In the genomic region with DNA sequence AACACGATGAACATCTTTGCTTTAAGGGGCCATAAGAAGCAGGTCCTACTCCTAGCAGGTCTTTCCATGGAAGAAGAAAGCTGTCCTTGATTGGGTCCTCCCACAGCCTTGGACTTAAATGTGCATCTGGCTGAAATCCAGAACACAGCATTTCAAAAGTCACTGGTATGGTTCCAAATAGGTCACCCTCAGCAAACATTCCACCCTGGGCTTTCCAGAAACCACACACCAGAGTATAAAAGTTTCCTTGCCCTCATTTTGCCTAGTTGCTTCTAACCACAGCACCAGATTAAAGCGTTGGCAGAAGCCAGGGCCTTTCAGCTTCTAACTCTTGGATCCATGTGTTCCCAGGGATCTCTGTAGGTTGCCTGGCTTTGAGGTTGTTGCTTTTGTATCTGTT, we compare ENCODE assay signal across 9 mouse cellular contexts. TPM values are rescaled to one million over a fixed set of nuclear protein-coding genes. Genes with fewer than 3 reads are reported as not detected.
DNase-seq lines count a peak whose midpoint lies in the region; ATAC-seq and TF ChIP-seq lines count a peak whose summit lies in the region.
"Had no signal": no experiment of that assay in that cellular context is flagged by ENCODE, and none has a peak within 500 bp of the region (broad histone marks: within the 10 kb centered on the region; RNA-seq: fewer than 3 reads in every experiment).

No protein-coding gene starts in this region.

- peak; percentile 49 for DNase-seq in hindbrain, postnatal 0 days (ENCODE audit: low spot score)
- DNase-seq in hindbrain, embryonic 11.5 days (ENCODE audit: low spot score) = no peak
- DNase-seq in Muller cell, postnatal 12 days (ENCODE audit: inconsistent ontology term) = peak; percentile 88
- DNase-seq in lung, adult 2 months = peak; percentile 36
- DNase-seq in T-cell, adult 2 months (ENCODE audit: low spot score) = no peak
- no peak for DNase-seq in c-Kit-positive CD71-positive TER-119-positive erythroid progenitor cells, embryonic 14.5 days (ENCODE audit: low spot score)

- no peak for ATAC-seq in hindbrain, postnatal 0 days
- no peak for ATAC-seq in hindbrain, embryonic 11.5 days (ENCODE audit: low FRiP score)
- ATAC-seq in forebrain, embryonic 16.5 days = no peak

- H3K4me2 ChIP-seq in hindbrain, postnatal 0 days (ENCODE audit: low read depth, low read length) = no peak overlapping the region
- H3K4me2 ChIP-seq in hindbrain, embryonic 11.5 days (replicated peaks; ENCODE audit: low read depth, low read length) = no peak overlapping the region
- no peak overlapping the region for H3K4me2 ChIP-seq in forebrain, embryonic 16.5 days (ENCODE audit: low read length)

- no peak for TF ChIP-seq CTCF in hindbrain, postnatal 0 days (IDR thresholded peaks at IDR 0.05; ENCODE audit: low read depth)
- no peak for TF ChIP-seq CTCF in cortical plate, adult 2 months (IDR thresholded peaks at IDR 0.05; ENCODE audit: extremely low read depth, insufficient read depth, low read length)
- no peak for TF ChIP-seq CTCF in lung, adult 2 months (IDR thresholded peaks at IDR 0.05; ENCODE audit: insufficient read depth, low read length)

- H3K9me3 ChIP-seq in hindbrain, postnatal 0 days (ENCODE audit: low read length) = no peaks in the 10 kb centered on the region
- no peaks in the 10 kb centered on the region for H3K9me3 ChIP-seq in hindbrain, embryonic 11.5 days (ENCODE audit: control insufficient read depth, low read length)
- H3K9me3 ChIP-seq in forebrain, embryonic 16.5 days (ENCODE audit: control insufficient read depth, low read length) = no peaks in the 10 kb centered on the region
- H3K9me3 ChIP-seq: megakaryocyte, embryonic 14.5 days had no signal

- 66% methylated on average over 2 of the region's 2 CpGs for WGBS in hindbrain, postnatal 0 days
- WGBS in hindbrain, embryonic 11.5 days = 87% methylated on average over 2 of the region's 2 CpGs
- 57% methylated on average over 2 of the region's 2 CpGs for WGBS in lung, adult 2 months
- WGBS in forebrain, embryonic 16.5 days = 84% methylated on average over 2 of the region's 2 CpGs

- no peak overlapping the region for H3K9ac ChIP-seq in hindbrain, postnatal 0 days (replicated peaks; ENCODE audit: low read length)
- H3K9ac ChIP-seq in hindbrain, embryonic 11.5 days (ENCODE audit: low read depth, low read length) = no peak overlapping the region
- H3K9ac ChIP-seq in forebrain, embryonic 16.5 days (replicated peaks; ENCODE audit: low read depth, low read length) = no peak overlapping the region

- H3K27ac ChIP-seq in hindbrain, postnatal 0 days = no peak overlapping the region
- H3K27ac ChIP-seq in hindbrain, embryonic 11.5 days (ENCODE audit: low read depth, low read length) = no peak overlapping the region
- 0 out of 2 replicates have a peak overlapping the region, but pooled peaks have one; percentile 45 for H3K27ac ChIP-seq in cortical plate, adult 2 months (ENCODE audit: insufficient read depth, low read length)
- no peak overlapping the region for H3K27ac ChIP-seq in forebrain, embryonic 16.5 days (ENCODE audit: low read length)

- no peak overlapping the region for H3K4me3 ChIP-seq in hindbrain, postnatal 0 days (ENCODE audit: low read length)
- no peak overlapping the region for H3K4me3 ChIP-seq in hindbrain, embryonic 11.5 days (ENCODE audit: low read depth, low read length)
- no peak overlapping the region for H3K4me3 ChIP-seq in cortical plate, adult 2 months (ENCODE audit: insufficient read depth, low read length)
- no peak overlapping the region for H3K4me3 ChIP-seq in lung, adult 2 months (replicated peaks; ENCODE audit: extremely low read depth, low read depth, low read length)
- no peak overlapping the region for H3K4me3 ChIP-seq in forebrain, embryonic 16.5 days (replicated peaks; ENCODE audit: low read length)
- H3K4me3 ChIP-seq: megakaryocyte, embryonic 14.5 days had no signal

- H3K36me3 ChIP-seq in hindbrain, postnatal 0 days (ENCODE audit: insufficient read depth, low read length) = no peaks in the 10 kb centered on the region
- no peaks in the 10 kb centered on the region for H3K36me3 ChIP-seq in hindbrain, embryonic 11.5 days (ENCODE audit: control insufficient read depth, insufficient read depth, low read length)
- no peaks in the 10 kb centered on the region for H3K36me3 ChIP-seq in forebrain, embryonic 16.5 days (ENCODE audit: control insufficient read depth, insufficient read depth)

- TF ChIP-seq POLR2A in cortical plate, adult 2 months (IDR thresholded peaks at IDR 0.05; ENCODE audit: extremely low read depth, insufficient read depth, low read length) = no peak
- no peak for TF ChIP-seq POLR2A in lung, adult 2 months (IDR thresholded peaks at IDR 0.05; ENCODE audit: borderline replicate concordance, extremely low read depth, low read depth, low read length)

- H3K27me3 ChIP-seq in hindbrain, postnatal 0 days (ENCODE audit: insufficient read depth, low read length) = no peaks in the 10 kb centered on the region
- no peaks in the 10 kb centered on the region for H3K27me3 ChIP-seq in hindbrain, embryonic 11.5 days (ENCODE audit: control insufficient read depth, insufficient read depth, low read length)
- H3K27me3 ChIP-seq in forebrain, embryonic 16.5 days (replicated peaks; ENCODE audit: control insufficient read depth, insufficient read depth, low read length) = no peaks in the 10 kb centered on the region
- H3K27me3 ChIP-seq: megakaryocyte, embryonic 14.5 days had no signal

- no peaks in the 10 kb centered on the region for H3K4me1 ChIP-seq in hindbrain, postnatal 0 days (ENCODE audit: insufficient read depth, low read length)
- no peaks in the 10 kb centered on the region for H3K4me1 ChIP-seq in hindbrain, embryonic 11.5 days (replicated peaks; ENCODE audit: control insufficient read depth, insufficient read depth, low read length)
- H3K4me1 ChIP-seq in cortical plate, adult 2 months (ENCODE audit: control insufficient read depth, insufficient read depth, low read length) = peaks cover 17% of the 10 kb centered on the region
- H3K4me1 ChIP-seq in lung, adult 2 months (ENCODE audit: control insufficient read depth, insufficient read depth, low read length) = peaks cover 11% of the 10 kb centered on the region; the same call in 1 of the 2 replicates
- peaks cover 4% of the 10 kb centered on the region; the same call in 1 of the 2 replicates for H3K4me1 ChIP-seq in forebrain, embryonic 16.5 days (replicated peaks; ENCODE audit: control insufficient read depth, insufficient read depth, low read length)
- H3K4me1 ChIP-seq: megakaryocyte, embryonic 14.5 days had no signal

RNA-seq across cellular contexts. Expression of a gene that starts 49.7 kb away (rescaled TPM):
- 207 and 299 TPM in 2 replicates for total RNA-seq in hindbrain, postnatal 0 days (2014; rRNA removed)
- 353 and 367 TPM in 2 replicates for polyA plus RNA-seq in hindbrain, postnatal 0 days (2015; fragmentation: Nextera tagmentation; extraction: Ambion mirVana)
- 426 and 434 TPM in 2 replicates for polyA plus RNA-seq in hindbrain, embryonic 11.5 days (2014; fragmentation: Nextera tagmentation; extraction: Ambion mirVana)
- polyA plus RNA-seq in cortical plate, adult 2 months (2012; rRNA removed) = 784 and 793 TPM in 2 replicates
- 157 and 201 TPM in 2 replicates for polyA plus RNA-seq in lung, adult 2 months (2012; rRNA removed)
- polyA plus RNA-seq in forebrain, embryonic 16.5 days (2015; fragmentation: Nextera tagmentation; extraction: Ambion mirVana) = 288 and 293 TPM in 2 replicates

Comparison
In these comparisons a context has a peak if more than half of its experiments do, and no peak if none do; other contexts are left out.
1. DNase-seq: peak in hindbrain, postnatal 0 days (single experiment), Muller cell, postnatal 12 days (single experiment) and lung, adult 2 months (single experiment); none in hindbrain, embryonic 11.5 days (single experiment), T-cell, adult 2 months (single experiment) and c-Kit-positive CD71-positive TER-119-positive erythroid progenitor cells, embryonic 14.5 days (single experiment).